Mouse (Mus musculus) embryonic facial prominence, embryonic 12.5 days (tissue): ENCODE results near the gene Rassf4. TPM values are rescaled to one million over a fixed set of nuclear protein-coding genes. Genes with fewer than 3 reads are reported as not detected.
"Not testable (repeated sequence)": the region's sequence is repeated elsewhere in the genome, so short reads cannot be mapped to it uniquely, and the experiment has no call there.

ENCODE experiments used
- ATAC-seq: fragments of 200-750 bp; cut with Nextera tagmentation; 2 replicates; pipeline ENCODE4 v1.8.0; 2017; ENCODE audit not compliant: insufficient number of reproducible peaks, insufficient read depth, low FRiP score, low TSS enrichment
- H3K27ac ChIP-seq: fragments of 300-500 bp; sonication (generic); 2 replicates; pipeline ENCODE4 v1.5.1; 2016; ENCODE audit warnings: mild to moderate bottlenecking
- H3K27me3 ChIP-seq: fragments of 300-500 bp; sonication (generic); 2 replicates; pipeline ENCODE4 v1.6.1; 2016; ENCODE audit warnings: mild to moderate bottlenecking, moderate library complexity
- H3K36me3 ChIP-seq: fragments of 300-500 bp; sonication (generic); 2 replicates; pipeline ENCODE4 v1.6.1; 2016; ENCODE audit warnings: mild to moderate bottlenecking
- H3K4me1 ChIP-seq: fragments of 300-500 bp; sonication (generic); 2 replicates; pipeline ENCODE4 v1.6.1; 2016
- H3K4me2 ChIP-seq: fragments of 300-500 bp; sonication (generic); replicated peaks from 2 replicates; pipeline ENCODE4 v1.6.1; 2016; ENCODE audit warnings: mild to moderate bottlenecking, moderate library complexity
- H3K4me3 ChIP-seq: fragments of 300-500 bp; sonication (generic); 2 replicates; pipeline ENCODE4 v1.5.1; 2016; ENCODE audit warnings: mild to moderate bottlenecking
- H3K9ac ChIP-seq: fragments of 300-500 bp; sonication (generic); 2 replicates; pipeline ENCODE4 v1.6.1; 2016; ENCODE audit warnings: mild to moderate bottlenecking, moderate library complexity
- H3K9me3 ChIP-seq: fragments of 300-500 bp; sonication (generic); 2 replicates; pipeline ENCODE4 v1.6.1; 2016; ENCODE audit warnings: mild to moderate bottlenecking, moderate library complexity
- WGBS: fragments of 180-500 bp; shearing (Covaris S2); methylation state at CpG from one replicate; pipeline ENCODE4 v1.1.7; 2016; 5-methylcytosine and 5-hydroxymethylcytosine counted together
- polyA plus RNA-seq: library from polyadenylated mRNA; unstranded; fragments of >200 nt; fragmentation: Nextera tagmentation; extraction: Ambion mirVana; gene quantifications from 2 replicates; pipeline ENCODE4 v1.2.1, GENCODE M21; 2016

Gene Rassf4
- polyA plus RNA-seq, 1 experiment from 2014 or later, result 14.4 TPM

DNA sequence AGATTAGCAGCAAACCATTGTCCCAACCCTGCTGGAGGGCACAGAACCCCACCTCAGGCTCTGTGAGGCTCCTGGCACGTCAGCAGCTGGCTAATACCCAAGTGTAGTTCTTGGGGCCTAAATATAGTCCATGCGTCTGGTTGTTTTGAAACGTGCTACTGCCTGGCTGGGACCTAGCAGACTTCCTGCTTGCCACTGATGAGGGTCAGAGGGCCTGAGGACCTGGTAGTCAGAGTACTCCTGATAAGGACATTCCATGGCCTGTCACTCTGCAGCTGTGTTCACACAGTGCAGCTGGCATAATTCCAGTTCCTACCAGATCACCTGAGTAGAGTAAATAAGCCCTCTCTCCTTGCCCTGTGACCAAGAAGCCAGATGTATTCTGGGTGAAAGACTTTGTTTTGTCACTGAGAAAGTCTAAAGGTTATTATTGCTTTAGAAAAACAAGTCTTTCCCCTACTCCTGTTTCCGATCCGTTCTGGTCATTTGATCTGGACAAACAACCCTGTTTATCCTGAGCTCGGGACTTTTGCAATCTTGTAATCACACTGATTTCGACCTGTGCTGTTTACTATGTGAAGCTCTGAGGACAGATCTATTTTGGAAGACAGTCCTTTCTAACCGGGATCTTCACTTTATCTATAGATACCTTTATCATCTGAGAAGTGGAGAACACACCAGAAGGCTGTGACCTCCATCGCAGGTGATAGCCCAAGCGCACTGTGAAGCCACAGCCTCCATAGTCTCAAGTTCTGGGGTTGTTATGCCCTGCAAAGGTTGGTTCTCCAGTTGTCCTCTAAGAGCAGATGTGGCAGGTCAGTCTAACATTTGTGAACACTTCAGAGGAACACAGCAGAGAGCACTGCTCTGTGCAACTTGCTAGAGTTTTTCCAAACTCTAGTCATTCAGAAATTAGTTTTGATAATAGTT is 38.2 kb downstream of the Rassf4 start:
- Histone ChIP-seq H3K4me3 (no peak overlapping the region), H3K9me3 (no peaks in the 10 kb centered on the region), H3K36me3 (no peaks in the 10 kb centered on the region), H3K4me2 (no peak overlapping the region), H3K27me3 (no peaks in the 10 kb centered on the region), H3K9ac (no peak overlapping the region), H3K4me1 (no peaks in the 10 kb centered on the region), H3K27ac (no peak overlapping the region)
- 52% methylated on average over 10 of the region's 10 CpGs for WGBS
- ATAC-seq, result no peak

DNA sequence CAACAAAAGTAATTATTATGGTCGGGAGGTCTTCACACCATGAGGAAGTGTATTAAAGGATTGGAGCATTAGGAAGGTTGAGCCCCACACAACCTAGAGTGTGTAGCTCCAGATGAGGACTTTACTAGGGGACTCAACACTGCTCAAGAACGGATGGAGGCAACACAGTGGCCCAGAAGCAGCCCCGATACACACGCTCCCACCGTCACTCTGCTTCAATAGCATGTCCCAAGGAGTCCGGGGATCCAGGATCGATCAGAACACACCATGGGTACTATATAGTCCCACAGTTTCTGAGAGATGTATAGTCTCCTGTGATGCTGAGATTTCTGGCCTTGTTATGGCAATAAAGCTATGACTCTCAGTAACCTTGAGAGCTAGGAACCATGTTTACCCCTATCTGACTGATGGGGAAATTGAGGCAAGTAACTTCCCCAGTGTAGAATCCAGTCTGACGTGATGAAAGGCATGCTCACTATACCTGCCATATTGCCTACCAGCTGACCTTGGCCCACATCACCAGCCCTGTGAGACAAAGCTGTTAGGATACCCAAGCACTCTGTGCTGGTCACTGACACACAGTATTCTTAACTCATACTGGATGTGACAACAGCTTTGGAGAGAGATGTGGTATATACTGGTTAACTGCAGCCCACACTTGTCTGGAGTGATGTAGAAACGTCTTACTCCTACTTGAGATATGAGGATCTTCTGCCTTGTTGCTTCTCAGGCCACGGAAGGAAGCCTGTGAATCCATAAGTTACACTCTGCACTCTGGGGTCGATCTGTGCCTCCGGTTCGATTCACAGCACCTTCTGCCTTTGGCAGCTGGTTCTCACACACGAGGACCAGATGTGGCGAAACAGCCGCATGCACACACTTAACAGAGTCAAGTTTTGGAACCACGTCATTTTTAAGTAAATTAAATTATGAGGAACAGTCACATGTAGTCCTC is 39.7 kb downstream of the Rassf4 start:
- Histone ChIP-seq H3K27ac (no peak overlapping the region), H3K4me2 (no peak overlapping the region), H3K4me1 (0 out of 2 replicates have a peak, but pooled peaks cover 3% of the 10 kb centered on the region), H3K4me3 (no peak overlapping the region), H3K9ac (no peak overlapping the region), H3K9me3 (no peaks in the 10 kb centered on the region), H3K27me3 (no peaks in the 10 kb centered on the region), H3K36me3 (no peaks in the 10 kb centered on the region)
- no peak for ATAC-seq
- WGBS, result 87% methylated on average over 17 of the region's 17 CpGs

DNA sequence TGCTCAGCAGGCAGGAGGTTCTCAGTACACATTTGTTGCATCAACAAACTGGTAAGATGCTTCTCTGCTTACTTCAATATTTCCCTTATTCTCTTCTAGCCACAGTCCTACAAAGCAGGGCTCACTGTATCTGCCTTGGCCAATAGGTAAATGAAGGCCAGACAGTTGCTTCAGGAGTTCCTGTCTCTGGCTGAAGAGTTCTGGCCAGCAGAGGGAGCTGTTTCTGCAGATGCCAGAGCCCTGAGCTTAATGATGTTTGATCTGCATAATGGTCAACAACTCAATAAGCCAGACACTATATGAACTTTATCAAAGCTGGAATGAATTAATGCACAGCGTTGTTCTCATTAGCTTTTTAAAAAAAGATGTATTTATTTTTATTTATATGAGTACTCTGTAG is 41.6 kb downstream of the Rassf4 start:
- Histone ChIP-seq H3K9ac (no peak overlapping the region), H3K27ac (no peak overlapping the region), H3K4me3 (no peak overlapping the region), H3K4me2 (no peak overlapping the region), H3K4me1 (0 out of 2 replicates have a peak, but pooled peaks cover 3% of the 10 kb centered on the region), H3K27me3 (no peaks in the 10 kb centered on the region), H3K36me3 (peaks cover under 1% of the 10 kb centered on the region; the same call in 1 of the 2 replicates), H3K9me3 (no peaks in the 10 kb centered on the region)
- ATAC-seq, result no peak
- 60% methylated on average over 1 of the region's 1 CpGs for WGBS

DNA sequence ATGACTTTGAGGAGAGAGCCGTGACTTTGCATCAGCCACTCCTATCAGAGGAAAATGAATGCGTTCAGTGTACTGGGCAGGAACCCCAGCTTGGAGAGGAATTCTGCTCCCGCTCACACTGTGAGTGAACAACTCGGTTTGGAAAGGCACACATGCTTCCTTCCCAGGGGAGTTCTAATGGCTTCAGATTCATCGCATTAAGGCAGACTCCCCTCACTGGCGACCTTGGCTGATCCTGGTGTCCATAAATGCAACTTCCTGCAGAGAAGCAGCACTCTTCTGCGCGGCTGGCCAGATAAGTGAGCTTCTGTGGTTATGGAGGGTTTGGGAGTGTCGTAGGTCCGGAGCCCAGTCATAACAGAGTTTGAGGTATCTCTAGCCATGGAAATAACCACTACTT is 44.0 kb downstream of the Rassf4 start:
- Histone ChIP-seq H3K9me3 (no peaks in the 10 kb centered on the region), H3K27ac (no peak overlapping the region)

DNA sequence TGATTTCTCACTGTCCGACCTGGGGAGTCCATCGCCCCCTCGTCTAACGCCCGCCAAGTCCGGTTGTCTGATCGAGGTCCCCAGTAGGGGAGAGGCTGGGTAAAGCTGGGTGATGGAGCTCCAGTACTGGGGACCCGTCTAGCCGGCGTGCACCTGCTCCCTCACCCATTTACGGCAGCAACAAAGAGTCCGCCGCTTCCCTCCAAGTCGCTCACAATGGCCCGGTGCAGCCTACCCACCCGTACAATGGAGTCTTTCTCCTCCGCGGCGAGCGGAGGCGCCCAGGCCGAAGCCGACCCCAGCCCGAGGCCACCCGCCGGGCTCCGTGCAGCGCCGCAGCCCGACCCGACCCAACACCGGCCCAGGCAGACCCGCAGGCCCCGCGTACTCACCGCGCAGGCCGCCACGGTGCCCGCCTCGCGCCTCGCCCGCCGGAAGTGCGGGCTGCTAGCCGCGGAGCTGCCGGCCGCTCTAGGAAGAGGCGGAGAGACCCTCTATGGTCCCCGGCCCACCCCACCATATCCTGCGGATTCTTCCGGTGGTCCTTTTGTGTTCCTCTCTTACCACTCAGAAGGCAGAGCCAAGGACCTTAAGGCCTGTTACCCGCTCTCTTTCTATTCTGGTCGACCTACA is 45.1 kb downstream of the Rassf4 start, which contains the start of gene Zfp422:
TSS of gene Zfp422 (minus strand) at position 461 of the 633 bp plus-strand sequence.
- under 1% methylated on average over 56 of the region's 56 CpGs for WGBS
- peak; percentile 92 for ATAC-seq
- peaks cover 27% of the 10 kb centered on the region for H3K36me3 ChIP-seq
- peak within 1 kb of the TSS; percentile 81 for H3K4me3 ChIP-seq
- H3K9me3 ChIP-seq, result no peaks in the 10 kb centered on the region
- H3K4me2 ChIP-seq, result peak within 1 kb of the TSS; percentile 63
- peak within 1 kb of the TSS; percentile 96 for H3K9ac ChIP-seq
- H3K4me1 ChIP-seq, result 0 out of 2 replicates have a peak, but pooled peaks cover 3% of the 10 kb centered on the region
- H3K27ac ChIP-seq, result peak within 1 kb of the TSS; percentile 86
- H3K27me3 ChIP-seq, result no peaks in the 10 kb centered on the region

More for the DNA sequence above, 44.0 kb downstream of the Rassf4 start:
- Histone ChIP-seq H3K36me3 (peaks cover 18% of the 10 kb centered on the region), H3K4me2 (no peak overlapping the region), H3K27me3 (no peaks in the 10 kb centered on the region), H3K4me3 (no peak overlapping the region), H3K4me1 (0 out of 2 replicates have a peak, but pooled peaks cover 3% of the 10 kb centered on the region), H3K9ac (no peak overlapping the region)
- no peak for ATAC-seq
- 91% methylated on average over 10 of the region's 10 CpGs for WGBS

DNA sequence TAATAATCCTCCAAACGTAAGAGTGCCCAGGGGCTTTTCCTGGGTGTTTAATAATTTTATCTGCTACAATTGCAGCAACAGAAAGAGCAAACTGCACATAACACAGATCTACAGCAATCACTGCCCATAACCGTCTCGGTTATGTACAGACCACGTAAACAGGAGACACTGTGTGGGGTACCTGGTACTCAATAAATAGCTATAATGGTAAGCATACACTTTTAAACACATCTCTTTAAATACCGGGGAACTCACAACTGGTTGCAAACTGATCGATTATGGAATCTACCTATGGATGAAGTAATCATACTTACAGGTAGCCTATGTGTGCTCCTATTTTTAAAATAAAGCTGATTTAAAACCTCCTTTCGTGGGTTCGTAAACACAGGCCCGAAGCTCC is 45.7 kb downstream of the Rassf4 start:
- WGBS, result 17% methylated on average over 9 of the region's 9 CpGs
- H3K36me3 ChIP-seq, result peaks cover 27% of the 10 kb centered on the region
- no peak for ATAC-seq
- H3K4me1 ChIP-seq, result 0 out of 2 replicates have a peak, but pooled peaks cover 3% of the 10 kb centered on the region
- peak overlapping the region; percentile 96 for H3K9ac ChIP-seq
- H3K27ac ChIP-seq, result peak overlapping the region; percentile 86
- H3K9me3 ChIP-seq, result no peaks in the 10 kb centered on the region
- peak overlapping the region; percentile 81 for H3K4me3 ChIP-seq
- H3K4me2 ChIP-seq, result peak overlapping the region; percentile 63
- no peaks in the 10 kb centered on the region for H3K27me3 ChIP-seq

DNA sequence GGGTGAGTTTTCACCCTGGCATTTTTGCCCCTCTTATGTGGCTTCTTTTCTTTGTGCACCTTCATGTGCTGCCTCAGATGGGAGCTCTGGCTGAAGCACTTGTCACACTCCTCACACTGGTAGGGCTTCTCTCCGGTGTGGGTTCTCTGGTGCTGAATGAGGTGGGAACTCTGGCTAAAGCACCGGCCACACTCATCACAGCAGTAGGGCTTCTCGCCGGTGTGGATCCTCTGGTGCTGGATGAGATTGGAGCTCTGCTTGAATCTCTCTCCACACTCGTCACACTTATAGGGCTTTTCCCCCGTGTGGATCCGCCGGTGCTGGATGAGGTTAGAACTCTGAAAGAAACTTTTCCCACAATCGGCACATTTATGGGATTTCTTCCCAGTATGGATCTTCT is 47.3 kb downstream of the Rassf4 start:
- not testable (repeated sequence) for H3K4me3 ChIP-seq, ATAC-seq, H3K4me2 ChIP-seq, H3K9me3 ChIP-seq, H3K27me3 ChIP-seq, H3K27ac ChIP-seq, H3K4me1 ChIP-seq, H3K9ac ChIP-seq
- WGBS, result 95% methylated on average over 9 of the region's 9 CpGs
- peaks cover 27% of the 10 kb centered on the region for H3K36me3 ChIP-seq

DNA sequence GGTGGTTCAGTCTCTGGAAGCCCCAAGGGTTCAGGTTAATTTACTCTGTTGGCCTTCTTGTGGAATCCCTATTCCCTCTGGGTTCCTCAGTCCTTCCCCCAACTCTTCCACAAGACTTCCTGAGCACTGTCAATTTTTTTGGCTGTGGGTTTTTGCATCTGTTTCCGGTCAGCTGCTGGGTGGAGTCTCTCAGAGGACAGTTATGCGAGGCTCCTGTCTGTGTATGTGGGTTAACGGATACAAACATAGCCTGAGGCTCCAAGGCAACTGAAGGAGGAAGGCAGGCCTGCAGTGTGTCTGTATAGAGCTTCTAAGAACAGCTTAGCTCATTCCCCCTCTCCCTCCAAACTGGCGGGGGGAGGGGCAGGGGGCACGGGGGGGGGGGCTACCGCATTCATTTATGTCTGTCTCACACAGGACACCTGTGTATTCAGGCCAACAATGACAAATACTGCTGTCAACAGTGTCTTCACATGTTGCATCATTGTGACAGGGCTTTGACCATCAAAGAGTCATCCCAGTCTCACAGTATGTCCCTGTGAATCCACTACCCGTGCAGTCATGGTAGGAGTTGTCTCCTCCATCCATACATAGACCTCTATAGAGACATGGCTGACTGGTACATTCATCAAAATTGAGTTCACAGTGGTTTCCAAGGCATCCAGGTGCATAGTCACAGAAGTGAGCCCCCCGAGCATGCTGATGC is 52.3 kb downstream of the Rassf4 start:
- H3K27ac ChIP-seq, result no peak overlapping the region
- no peak overlapping the region for H3K4me2 ChIP-seq
- H3K4me1 ChIP-seq, result no peaks in the 10 kb centered on the region
- H3K4me3 ChIP-seq, result no peak overlapping the region
- no peak for ATAC-seq
- no peak overlapping the region for H3K9ac ChIP-seq
- H3K36me3 ChIP-seq, result peaks cover 20% of the 10 kb centered on the region
- WGBS, result 50% methylated on average over 6 of the region's 8 CpGs
- no peaks in the 10 kb centered on the region for H3K27me3 ChIP-seq
- no peaks in the 10 kb centered on the region for H3K9me3 ChIP-seq

DNA sequence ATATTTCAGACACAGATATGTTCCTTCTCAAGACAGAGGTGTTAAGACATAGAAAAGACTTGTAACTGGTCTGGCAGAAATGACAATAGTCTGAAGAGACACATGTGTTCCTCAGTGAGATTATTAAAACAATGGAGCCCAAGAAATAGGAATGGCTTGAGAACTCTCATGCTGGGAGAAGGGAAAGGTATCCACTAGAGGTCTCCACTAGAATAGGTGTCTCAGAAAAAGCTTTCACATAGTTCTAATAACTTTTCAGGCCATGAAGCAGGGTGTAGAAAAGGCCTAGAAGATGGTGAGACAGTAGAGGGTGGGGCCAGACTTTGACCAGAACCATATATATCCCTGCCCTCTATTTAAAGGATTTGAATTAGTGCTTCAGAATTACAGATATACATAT is 55.7 kb downstream of the Rassf4 start:
- Histone ChIP-seq H3K9ac (no peak overlapping the region), H3K27ac (no peak overlapping the region), H3K4me2 (no peak overlapping the region), H3K9me3 (no peaks in the 10 kb centered on the region), H3K36me3 (no peaks in the 10 kb centered on the region), H3K4me3 (no peak overlapping the region), H3K27me3 (no peaks in the 10 kb centered on the region), H3K4me1 (no peaks in the 10 kb centered on the region)
- ATAC-seq, result no peak

DNA sequence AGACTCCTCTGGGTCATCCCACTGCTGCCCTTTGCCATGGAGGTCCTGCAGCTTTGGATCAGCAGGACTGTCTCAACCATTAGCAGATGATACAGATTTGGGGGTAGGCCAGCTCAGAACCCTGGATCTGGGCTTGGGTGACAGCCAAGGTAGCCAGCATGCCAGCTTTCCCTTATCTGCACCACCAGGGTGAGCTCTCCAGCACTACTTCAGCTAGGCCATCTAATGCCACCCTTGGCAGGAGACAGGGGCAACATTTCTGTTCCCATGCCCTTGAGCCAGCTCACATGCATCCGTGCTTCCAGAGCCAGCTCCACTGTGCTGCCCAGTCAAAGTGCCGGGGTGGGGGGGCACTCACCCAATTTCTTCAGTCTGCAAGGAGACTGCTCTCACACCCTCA is 58.0 kb downstream of the Rassf4 start:
- Histone ChIP-seq H3K4me3 (no peak overlapping the region), H3K9ac (no peak overlapping the region), H3K27me3 (no peaks in the 10 kb centered on the region), H3K9me3 (no peaks in the 10 kb centered on the region), H3K4me1 (no peaks in the 10 kb centered on the region), H3K27ac (no peak overlapping the region), H3K4me2 (no peak overlapping the region), H3K36me3 (no peaks in the 10 kb centered on the region)
- no peak for ATAC-seq
- 95% methylated on average over 2 of the region's 2 CpGs for WGBS

DNA sequence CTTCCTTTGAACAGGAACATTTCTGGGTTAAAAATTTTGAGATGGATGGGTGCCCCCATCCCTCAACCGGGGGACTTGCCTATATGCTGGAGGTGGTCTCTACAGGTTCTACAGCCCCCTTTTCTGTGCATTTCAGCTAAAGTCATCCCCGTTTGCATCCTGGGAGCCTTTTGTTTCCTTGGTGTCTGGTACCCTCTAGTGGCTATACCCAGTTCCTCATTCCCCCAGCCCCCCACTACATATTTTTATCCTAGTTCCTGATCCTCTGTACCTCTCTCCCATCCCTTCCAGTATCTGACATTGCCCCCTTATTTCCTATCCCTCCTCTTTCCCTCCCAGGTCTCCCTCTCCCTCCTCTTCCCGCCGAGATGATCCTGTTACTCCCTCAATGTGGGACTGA is 66.5 kb downstream of the Rassf4 start:
- H3K27ac ChIP-seq, result no peak overlapping the region
- H3K9me3 ChIP-seq, result no peaks in the 10 kb centered on the region
- H3K27me3 ChIP-seq, result no peaks in the 10 kb centered on the region
- H3K36me3 ChIP-seq, result no peaks in the 10 kb centered on the region
- no peaks in the 10 kb centered on the region for H3K4me1 ChIP-seq
- H3K4me3 ChIP-seq, result no peak overlapping the region
- no peak overlapping the region for H3K4me2 ChIP-seq
- 53% methylated on average over 4 of the region's 4 CpGs for WGBS
- ATAC-seq, result no peak
- no peak overlapping the region for H3K9ac ChIP-seq
